Mouse (Mus musculus) olfactory bulb, adult 2 months (tissue): ENCODE results near the gene Spata48. TPM values are rescaled to one million over a fixed set of nuclear protein-coding genes. Genes with fewer than 3 reads are reported as not detected.

ENCODE experiments used
- H3K27ac ChIP-seq: fragments of 200-500 bp; 2 replicates; pipeline ENCODE4 v1.5.1; 2012; ENCODE audit warnings: low read depth, low read length; ENCODE audit not compliant: insufficient read depth
- H3K4me1 ChIP-seq: fragments of 200-500 bp; 2 replicates; pipeline ENCODE4 v1.6.1; 2012; ENCODE audit warnings: low read length; ENCODE audit not compliant: control insufficient read depth, insufficient read depth
- H3K4me3 ChIP-seq: fragments of 200-500 bp; 2 replicates; pipeline ENCODE4 v1.5.1; 2012; ENCODE audit warnings: mild to moderate bottlenecking, low read depth, low read length, moderate library complexity; ENCODE audit not compliant: insufficient read depth
- CTCF ChIP-seq: fragments of 200-500 bp; IDR thresholded peaks from 2 replicates; pipeline ENCODE4 v1.5.1; 2012; ENCODE audit warnings: low read depth, mild to moderate bottlenecking, low read length, moderate library complexity; ENCODE audit not compliant: insufficient read depth
- POLR2A ChIP-seq: fragments of 200-500 bp; IDR thresholded peaks from 2 replicates; pipeline ENCODE4 v1.6.1; 2012; ENCODE audit warnings: mild to moderate bottlenecking, low read depth, low read length, moderate library complexity; ENCODE audit not compliant: insufficient read depth
- WGBS: fragments of 180-500 bp; shearing (Covaris S2); methylation state at CpG from one replicate; pipeline ENCODE4 v1.1.7; 2018; 5-methylcytosine and 5-hydroxymethylcytosine counted together
- polyA plus RNA-seq: library from polyadenylated mRNA; stranded (reverse); fragments of >200 nt; gene quantifications from 2 replicates; pipeline ENCODE4 v1.2.4, GENCODE M21; 2012; ENCODE audit warnings: low replicate concordance; ENCODE audit not compliant: missing spikeins, insufficient read depth, insufficient read length

The Spata48 gene
- not detected in 2 replicates for polyA plus RNA-seq

DNA sequence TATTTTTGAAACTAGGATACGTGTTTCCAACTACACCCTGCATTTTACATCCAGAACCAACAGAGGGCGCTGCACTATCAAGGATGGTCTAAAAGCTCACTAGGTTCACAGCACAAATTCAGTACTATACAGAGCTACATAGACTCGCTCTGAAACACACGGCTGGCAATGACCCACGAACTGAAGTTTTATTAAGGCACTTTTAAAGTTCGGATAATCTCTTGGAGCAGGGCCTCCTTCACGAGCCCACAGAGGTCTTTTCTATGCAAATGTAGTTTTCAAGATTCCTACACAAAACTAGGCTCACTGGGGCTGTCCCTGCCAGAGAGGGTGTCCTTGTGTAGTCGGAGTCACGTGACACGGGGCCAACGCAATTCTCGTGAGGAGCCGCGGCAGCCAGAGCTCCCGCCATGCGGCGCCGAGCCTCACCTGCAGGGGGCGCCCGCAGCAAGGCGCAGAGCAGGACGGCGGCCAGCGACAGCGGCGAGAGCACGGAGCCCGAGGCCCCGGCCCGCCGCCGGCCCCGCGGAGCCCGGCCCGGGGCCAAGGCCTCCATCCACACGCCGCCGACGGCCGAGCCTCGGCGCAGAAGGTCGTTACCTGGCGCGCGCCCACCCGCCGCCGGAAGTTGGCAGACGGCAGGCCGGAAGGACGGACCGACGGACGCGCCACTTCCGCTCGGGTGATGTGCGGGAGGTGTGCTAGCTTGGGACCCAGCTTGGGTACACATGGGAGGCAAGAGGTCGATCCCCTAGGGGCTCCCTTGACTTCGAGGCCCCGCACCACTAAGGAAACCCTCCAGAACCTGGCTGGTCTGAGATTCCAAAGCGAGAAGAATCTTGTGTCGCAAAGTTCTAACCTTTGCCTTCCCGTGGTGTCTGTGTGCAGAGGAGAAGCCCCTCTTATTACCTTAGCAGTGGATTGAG, at the start of gene Spata48, which contains the start of gene Zpbp:
Spata48 (plus strand) TSS at position 460 of the 926 bp plus-strand sequence.
Zpbp (minus strand) TSS at position 774 of the 926 bp plus-strand sequence.
- 3% methylated on average over 66 of the region's 66 CpGs for WGBS
- peak within 1 kb of the TSS; percentile 51; the same call in 1 of the 2 replicates for H3K27ac ChIP-seq
- peaks cover 5% of the 10 kb centered on the region; the same call in 1 of the 2 replicates for H3K4me1 ChIP-seq
- TF ChIP-seq CTCF (peak; percentile 96), POLR2A (peak; percentile 44)
- H3K4me3 ChIP-seq = peak within 1 kb of the TSS; percentile 90

DNA sequence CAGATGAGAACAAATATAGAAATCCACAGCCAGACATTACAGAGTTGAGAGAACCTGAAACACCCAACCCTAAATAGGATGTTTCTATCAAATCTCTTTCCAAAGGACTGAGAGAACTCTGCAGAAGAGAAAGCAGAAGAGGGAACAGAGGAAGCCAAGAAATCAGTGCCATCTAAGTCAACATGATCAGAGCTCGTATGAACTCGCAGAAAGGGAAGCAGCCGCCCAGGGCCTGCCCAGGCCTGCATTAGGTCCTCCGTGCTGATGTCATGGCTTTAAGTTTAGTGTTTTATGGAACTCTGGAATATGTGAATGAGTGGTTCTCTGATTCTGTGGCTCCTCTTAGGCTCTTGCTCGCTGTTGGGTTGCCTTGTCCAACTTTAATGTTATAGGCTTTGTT, 47.7 kb upstream of the Spata48 start:
- Histone ChIP-seq H3K27ac (no peak overlapping the region), H3K4me1 (no peaks in the 10 kb centered on the region)
- 84% methylated on average over 5 of the region's 5 CpGs for WGBS

DNA sequence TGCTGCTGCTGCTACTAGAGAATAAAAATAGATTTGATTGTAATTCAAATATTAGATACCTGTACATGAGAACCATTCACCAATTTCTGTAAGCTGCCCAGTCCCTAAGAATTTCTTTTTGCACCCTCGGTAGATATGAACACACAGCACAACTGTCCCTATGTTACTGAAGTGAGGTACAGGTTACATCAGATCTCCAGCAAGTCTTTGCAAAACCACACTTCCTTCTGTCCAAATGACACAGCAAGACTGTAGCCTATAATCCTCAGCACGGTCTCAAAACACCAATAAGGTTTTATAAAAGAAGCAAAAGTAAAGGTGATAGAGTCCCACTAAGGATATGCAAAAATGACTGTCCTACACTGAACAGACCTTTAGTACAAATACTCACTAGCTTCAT, 44.5 kb upstream of the Spata48 start:
- Histone ChIP-seq H3K27ac (no peak overlapping the region), H3K4me1 (no peaks in the 10 kb centered on the region), H3K4me3 (no peak overlapping the region)
- TF ChIP-seq CTCF (no peak), POLR2A (no peak)
- WGBS = 90% methylated on average over 2 of the region's 2 CpGs

More for the DNA sequence above, 47.7 kb upstream of the Spata48 start:
- TF ChIP-seq CTCF = no peak
- TF ChIP-seq POLR2A = no peak
- no peak overlapping the region for H3K4me3 ChIP-seq

DNA sequence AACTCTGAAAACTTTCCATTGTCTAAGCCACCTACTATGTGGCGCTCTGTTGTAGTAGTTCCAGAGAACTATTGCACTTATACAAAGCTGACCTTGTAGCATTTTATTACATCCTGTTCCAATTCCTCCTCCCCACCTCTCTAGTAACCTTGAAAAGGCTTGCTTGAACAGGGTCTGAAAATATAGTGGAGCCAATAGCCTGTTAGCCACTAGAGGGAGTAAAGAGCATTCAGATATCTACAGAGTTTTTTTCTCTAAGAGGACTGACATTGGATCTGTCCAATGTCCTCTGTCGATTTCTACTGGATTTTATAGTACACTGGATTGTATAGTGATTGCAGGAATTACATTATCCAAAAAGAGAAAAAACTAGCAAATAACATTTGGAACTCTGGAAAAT, 6.9 kb upstream of the Spata48 start:
- 34% methylated on average over 2 of the region's 2 CpGs for WGBS
- no peak overlapping the region for H3K27ac ChIP-seq
- TF ChIP-seq POLR2A (no peak), CTCF (no peak)
- H3K4me3 ChIP-seq = no peak overlapping the region
- no peaks in the 10 kb centered on the region for H3K4me1 ChIP-seq

DNA sequence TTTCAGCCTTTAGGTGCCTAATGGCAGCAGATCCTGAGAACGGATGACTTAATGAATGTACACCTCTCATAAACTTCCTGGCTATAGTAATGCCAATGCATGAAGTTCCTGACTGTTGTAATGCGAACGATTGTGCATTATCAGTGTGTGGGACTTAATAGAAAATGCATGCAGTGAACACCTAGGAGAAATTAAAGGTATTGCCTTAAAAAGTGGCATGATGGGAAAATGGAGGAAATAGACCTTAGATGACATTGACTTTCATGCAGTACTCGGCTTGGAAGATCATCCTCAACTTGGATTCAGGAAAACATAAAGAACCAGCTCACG, 632 bp downstream of the Spata48 start:
- WGBS = 81% methylated on average over 5 of the region's 5 CpGs
- no peak for TF ChIP-seq CTCF
- no peak for TF ChIP-seq POLR2A
- no peak overlapping the region for H3K27ac ChIP-seq
- H3K4me1 ChIP-seq = peaks cover 5% of the 10 kb centered on the region; the same call in 1 of the 2 replicates
- peak overlapping the region; percentile 90 for H3K4me3 ChIP-seq

DNA sequence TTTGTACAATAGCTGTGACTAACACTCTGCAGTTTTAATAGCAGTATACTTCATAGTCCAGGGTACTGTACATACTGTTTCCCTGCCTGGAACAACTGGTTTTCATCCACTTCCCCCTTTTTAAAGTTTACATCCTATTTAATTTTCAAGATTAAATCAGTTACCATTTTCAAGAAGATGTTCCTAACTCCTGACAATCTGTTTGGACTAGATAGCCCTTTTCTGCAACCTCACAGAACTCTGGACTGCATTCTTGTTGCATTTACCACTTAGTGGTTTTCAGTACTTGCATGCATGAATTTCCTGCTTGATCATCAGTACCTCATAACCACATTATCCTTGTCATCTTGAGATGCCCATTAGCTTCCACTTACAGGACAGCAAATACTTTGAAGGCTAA, 7.0 kb downstream of the Spata48 start:
- no peak overlapping the region for H3K27ac ChIP-seq
- no peak overlapping the region for H3K4me3 ChIP-seq
- no peak for TF ChIP-seq CTCF
- TF ChIP-seq POLR2A = no peak
- no peaks in the 10 kb centered on the region for H3K4me1 ChIP-seq

DNA sequence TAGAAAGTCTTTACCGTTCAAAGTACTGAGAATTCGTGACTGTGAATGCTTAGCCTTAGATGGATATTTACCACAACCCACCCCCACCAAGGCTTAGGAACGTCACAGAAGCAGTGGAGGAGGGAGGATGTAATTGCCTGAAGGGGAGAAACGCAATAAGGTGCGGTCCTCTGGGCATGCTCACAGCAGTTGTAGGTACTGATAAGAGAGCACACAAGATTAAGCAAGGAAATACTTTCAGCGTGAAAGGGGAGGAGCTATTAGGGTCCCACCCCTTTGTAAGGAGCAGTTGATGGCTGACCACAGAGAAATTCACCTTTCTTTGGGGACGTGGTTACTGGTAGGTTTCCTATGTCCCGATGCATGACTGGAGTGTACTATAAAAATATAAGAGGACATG, 22.5 kb downstream of the Spata48 start:
- Histone ChIP-seq H3K27ac (no peak overlapping the region), H3K4me3 (no peak overlapping the region), H3K4me1 (no peaks in the 10 kb centered on the region)
- WGBS = 60% methylated on average over 8 of the region's 8 CpGs
- TF ChIP-seq POLR2A (no peak), CTCF (no peak)

DNA sequence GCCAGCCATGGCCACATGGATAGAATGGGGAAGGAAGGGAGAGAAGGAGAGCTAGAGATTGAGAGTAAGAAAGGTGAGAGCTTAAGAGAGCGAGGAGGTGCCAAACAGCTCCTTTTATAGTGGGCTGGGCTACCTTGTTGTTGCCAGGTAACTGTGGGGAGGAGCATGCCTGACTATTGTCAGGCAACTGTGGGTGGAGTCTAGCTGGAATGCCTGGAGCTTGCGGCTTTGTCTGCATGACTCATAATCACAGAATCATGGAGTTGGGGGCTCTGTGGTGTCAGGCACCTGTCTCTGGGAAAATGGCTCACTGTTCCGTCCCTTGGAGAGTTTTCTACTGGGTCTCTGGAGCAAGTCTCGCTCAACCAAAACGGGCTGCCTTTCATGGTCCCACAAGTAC, 30.1 kb downstream of the Spata48 start:
- Histone ChIP-seq H3K27ac (no peak overlapping the region), H3K4me1 (no peaks in the 10 kb centered on the region), H3K4me3 (no peak overlapping the region)
- no peak for TF ChIP-seq POLR2A
- no peak for TF ChIP-seq CTCF
- 70% methylated on average over 5 of the region's 5 CpGs for WGBS

DNA sequence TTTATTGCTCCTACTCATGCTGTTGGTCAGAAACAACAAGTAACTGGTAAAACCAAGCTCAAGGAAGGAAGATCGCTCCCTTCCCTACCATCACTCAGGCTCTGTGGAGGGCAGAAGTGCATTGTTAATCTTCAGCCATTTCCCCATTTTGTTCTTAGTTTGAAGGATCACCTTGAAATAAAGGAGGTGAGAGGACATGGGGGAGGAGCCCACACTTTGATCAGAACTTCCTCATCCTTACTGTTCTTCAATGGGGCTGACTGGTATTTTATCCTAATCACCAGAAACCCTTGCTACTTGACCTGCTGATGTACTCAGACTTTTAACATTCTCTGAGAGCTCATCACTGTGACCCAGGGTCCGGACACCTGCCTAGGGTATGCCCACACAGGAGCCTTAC, 33.8 kb downstream of the Spata48 start:
- 92% methylated on average over 2 of the region's 2 CpGs for WGBS
- no peak overlapping the region for H3K4me3 ChIP-seq
- no peak overlapping the region for H3K27ac ChIP-seq
- H3K4me1 ChIP-seq = no peaks in the 10 kb centered on the region
- TF ChIP-seq CTCF = no peak
- TF ChIP-seq POLR2A = no peak
